Mouse (Mus musculus) NIH3T3 (cell line): ENCODE measurements around the gene Tnfsf10.

Experiments used
- DNase-seq: peaks from one replicate; pipeline ENCODE4 v3.0.0-alpha.2; 2012; ENCODE audit warnings: low read depth

Tnfsf10 gene

GRCm38 (mm10) chr3:27306815-27307214, 10.0 kb upstream of the Tnfsf10 start:
- no peak for DNase-seq

GRCm38 (mm10) chr3:27310973-27311372, 5.9 kb upstream of the Tnfsf10 start:
- peak; percentile 94 for DNase-seq

GRCm38 (mm10) chr3:27311475-27311874, 5.4 kb upstream of the Tnfsf10 start:
- no peak for DNase-seq

GRCm38 (mm10) chr3:27314506-27315164, 2.2 kb upstream of the Tnfsf10 start:
- DNase-seq: peak; percentile 11

GRCm38 (mm10) chr3:27317288-27318024, 628 bp downstream of the Tnfsf10 start:
- DNase-seq: peak; percentile 45

GRCm38 (mm10) chr3:27319650-27320049, 2.8 kb downstream of the Tnfsf10 start:
- DNase-seq: no peak

- no peak for DNase-seq
These were observed 4.0 kb downstream of the Tnfsf10 start for GRCm38 (mm10) chr3:27320613-27321495.

- DNase-seq: no peak
These were observed 5.8 kb downstream of the Tnfsf10 start for GRCm38 (mm10) chr3:27322591-27322990.

- no peak for DNase-seq
These were observed 6.7 kb downstream of the Tnfsf10 start for GRCm38 (mm10) chr3:27323551-27323950.

- no peak for DNase-seq
These were observed 9.9 kb downstream of the Tnfsf10 start for GRCm38 (mm10) chr3:27326633-27327191.

- DNase-seq: no peak
These were observed 13.9 kb downstream of the Tnfsf10 start for GRCm38 (mm10) chr3:27330706-27331105.

- peak; percentile 81 for DNase-seq
These were observed 21.6 kb downstream of the Tnfsf10 start for GRCm38 (mm10) chr3:27338437-27338836.

- DNase-seq: no peak
These were observed 22.1 kb downstream of the Tnfsf10 start for GRCm38 (mm10) chr3:27338887-27339286.

- no peak for DNase-seq
These were observed 23.9 kb downstream of the Tnfsf10 start for GRCm38 (mm10) chr3:27340757-27341156.

- no peak for DNase-seq
These were observed 25.6 kb downstream of the Tnfsf10 start for GRCm38 (mm10) chr3:27342462-27342861.

GRCm38 (mm10) chr3:27345526-27345925, 28.7 kb downstream of the Tnfsf10 start:
- DNase-seq: peak; percentile 41

- no peak for DNase-seq
These were observed 31.6 kb downstream of the Tnfsf10 start for GRCm38 (mm10) chr3:27348462-27348861.

- no peak for DNase-seq
These were observed 34.3 kb downstream of the Tnfsf10 start for GRCm38 (mm10) chr3:27351105-27351504.

- no peak for DNase-seq
These were observed 42.4 kb downstream of the Tnfsf10 start for GRCm38 (mm10) chr3:27359100-27359720.

- peak; percentile 63 for DNase-seq
These were observed 53.3 kb downstream of the Tnfsf10 start for GRCm38 (mm10) chr3:27370125-27370524.

- DNase-seq: no peak
These were observed 53.9 kb downstream of the Tnfsf10 start for GRCm38 (mm10) chr3:27370582-27371275.
